Comparison of ENCODE assay signal across 19 mouse cellular contexts in the genomic region with DNA sequence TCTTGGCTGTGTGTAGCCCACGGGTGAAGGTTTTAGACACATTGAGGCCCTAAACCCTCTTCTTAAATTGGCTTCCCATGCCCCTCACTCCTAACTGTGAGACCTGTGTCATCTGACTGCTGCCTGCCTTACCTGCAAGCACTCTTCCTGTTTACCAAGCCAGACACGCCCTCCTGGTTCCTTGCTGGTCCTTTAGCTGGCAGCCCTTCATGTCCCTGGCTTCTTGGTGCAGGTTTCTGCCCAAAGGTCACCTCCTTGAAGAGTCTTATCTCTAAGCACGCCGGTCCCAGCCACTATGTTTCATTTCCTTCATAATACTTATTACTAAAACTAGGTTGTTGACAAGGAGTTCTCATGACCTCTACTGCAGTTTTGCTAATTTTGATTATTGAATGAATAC. TPM values are rescaled to one million over a fixed set of nuclear protein-coding genes. Genes with fewer than 3 reads are reported as not detected.
DNase-seq lines count a peak whose midpoint lies in the region; ATAC-seq and TF ChIP-seq lines count a peak whose summit lies in the region.
"Had no signal": no experiment of that assay in that cellular context is flagged by ENCODE, and none has a peak within 500 bp of the region (broad histone marks: within the 10 kb centered on the region; RNA-seq: fewer than 3 reads in every experiment).

No protein-coding gene starts in this region.

- peaks cover 10% of the 10 kb centered on the region for H3K4me1 ChIP-seq in lung, adult 2 months (ENCODE audit: control insufficient read depth, insufficient read depth, low read length)
- H3K4me1 ChIP-seq in intestine, embryonic 15.5 days (replicated peaks): peaks cover 32% of the 10 kb centered on the region
- peaks cover 89% of the 10 kb centered on the region for H3K4me1 ChIP-seq in liver, embryonic 15.5 days (replicated peaks)
- 0 out of 2 replicates have a peak, but pooled peaks cover 8% of the 10 kb centered on the region for H3K4me1 ChIP-seq in stomach, postnatal 0 days (replicated peaks; ENCODE audit: control insufficient read depth, insufficient read depth)
- H3K4me1 ChIP-seq in embryonic facial prominence, embryonic 10.5 days: peaks cover 56% of the 10 kb centered on the region
- peaks cover 3% of the 10 kb centered on the region; the same call in 1 of the 2 replicates for H3K4me1 ChIP-seq in forebrain, embryonic 11.5 days (replicated peaks; ENCODE audit: control insufficient read depth, insufficient read depth, low read length)

- peak; percentile 26; the same call in 1 of the 2 replicates for ATAC-seq in intestine, embryonic 15.5 days
- ATAC-seq in liver, embryonic 15.5 days (ENCODE audit: insufficient read depth): no peak
- ATAC-seq in stomach, postnatal 0 days (ENCODE audit: low FRiP score, low TSS enrichment): peak; percentile 15; the same call in 1 of the 2 replicates
- no peak for ATAC-seq in forebrain, embryonic 11.5 days (replicated peaks; ENCODE audit: low FRiP score)
- ATAC-seq: activated CD4-positive, CD25-positive, alpha-beta regulatory T cell, adult 4 months; forebrain, embryonic 13.5 days had no signal

- H3K9me3 ChIP-seq in intestine, embryonic 15.5 days: no peaks in the 10 kb centered on the region
- H3K9me3 ChIP-seq in liver, embryonic 15.5 days (replicated peaks): no peaks in the 10 kb centered on the region
- no peaks in the 10 kb centered on the region for H3K9me3 ChIP-seq in stomach, postnatal 0 days (ENCODE audit: control insufficient read depth, low read length)
- no peaks in the 10 kb centered on the region for H3K9me3 ChIP-seq in embryonic facial prominence, embryonic 10.5 days
- H3K9me3 ChIP-seq in forebrain, embryonic 11.5 days (ENCODE audit: control insufficient read depth, low read length): no peaks in the 10 kb centered on the region
- H3K9me3 ChIP-seq: embryonic facial prominence, embryonic 13.5 days; forebrain, embryonic 13.5 days; hindbrain, embryonic 12.5 days had no signal

- H3K27me3 ChIP-seq in intestine, embryonic 15.5 days (replicated peaks): no peaks in the 10 kb centered on the region
- no peaks in the 10 kb centered on the region for H3K27me3 ChIP-seq in liver, embryonic 15.5 days
- H3K27me3 ChIP-seq in stomach, postnatal 0 days (ENCODE audit: control insufficient read depth, insufficient read depth, low read length): no peaks in the 10 kb centered on the region
- H3K27me3 ChIP-seq in embryonic facial prominence, embryonic 10.5 days (replicated peaks; ENCODE audit: low read depth, poor library complexity, severe bottlenecking): peaks cover 14% of the 10 kb centered on the region
- no peaks in the 10 kb centered on the region for H3K27me3 ChIP-seq in forebrain, embryonic 11.5 days (ENCODE audit: control insufficient read depth, insufficient read depth, low read length)
- H3K27me3 ChIP-seq: CH12.LX; embryonic facial prominence, embryonic 13.5 days; forebrain, embryonic 13.5 days; hindbrain, embryonic 12.5 days had no signal

- no peaks in the 10 kb centered on the region for H3K36me3 ChIP-seq in intestine, embryonic 15.5 days
- no peaks in the 10 kb centered on the region for H3K36me3 ChIP-seq in liver, embryonic 15.5 days (replicated peaks)
- H3K36me3 ChIP-seq in stomach, postnatal 0 days (ENCODE audit: control insufficient read depth, insufficient read depth, low read length): no peaks in the 10 kb centered on the region
- H3K36me3 ChIP-seq in embryonic facial prominence, embryonic 10.5 days (replicated peaks): no peaks in the 10 kb centered on the region
- H3K36me3 ChIP-seq in forebrain, embryonic 11.5 days (ENCODE audit: control insufficient read depth, insufficient read depth, low read length): no peaks in the 10 kb centered on the region
- H3K36me3 ChIP-seq: embryonic facial prominence, embryonic 13.5 days; hindbrain, embryonic 12.5 days had no signal

- no peak for TF ChIP-seq POLR2A in lung, adult 2 months (IDR thresholded peaks at IDR 0.05; ENCODE audit: borderline replicate concordance, extremely low read depth, low read depth, low read length)

- no peak for TF ChIP-seq CTCF in lung, adult 2 months (IDR thresholded peaks at IDR 0.05; ENCODE audit: insufficient read depth, low read length)
- TF ChIP-seq CTCF in stomach, postnatal 0 days (IDR thresholded peaks at IDR 0.05; ENCODE audit: low read depth): no peak

- H3K27ac ChIP-seq in intestine, embryonic 15.5 days: 0 out of 2 replicates have a peak overlapping the region, but pooled peaks have one; percentile 23
- peak overlapping the region; percentile 94 for H3K27ac ChIP-seq in liver, embryonic 15.5 days (replicated peaks)
- 0 out of 2 replicates have a peak overlapping the region, but pooled peaks have one; percentile 9 for H3K27ac ChIP-seq in stomach, postnatal 0 days (replicated peaks)
- H3K27ac ChIP-seq in embryonic facial prominence, embryonic 10.5 days (replicated peaks): no peak overlapping the region
- H3K27ac ChIP-seq in forebrain, embryonic 11.5 days (ENCODE audit: low read depth, low read length): no peak overlapping the region
- H3K27ac ChIP-seq: embryonic facial prominence, embryonic 13.5 days; forebrain, embryonic 13.5 days; heart, adult 2 months; hindbrain, embryonic 12.5 days had no signal

- no peak for TF ChIP-seq EP300 in stomach, postnatal 0 days (optimal IDR thresholded peaks at IDR 0.05)

- H3K4me3 ChIP-seq in lung, adult 2 months (replicated peaks; ENCODE audit: extremely low read depth, low read depth, low read length): no peak overlapping the region
- no peak overlapping the region for H3K4me3 ChIP-seq in intestine, embryonic 15.5 days (replicated peaks)
- H3K4me3 ChIP-seq in liver, embryonic 15.5 days (replicated peaks): no peak overlapping the region
- no peak overlapping the region for H3K4me3 ChIP-seq in stomach, postnatal 0 days (ENCODE audit: low read depth, low read length)
- no peak overlapping the region for H3K4me3 ChIP-seq in embryonic facial prominence, embryonic 10.5 days
- no peak overlapping the region for H3K4me3 ChIP-seq in forebrain, embryonic 11.5 days (ENCODE audit: low read depth, low read length)
- H3K4me3 ChIP-seq: embryonic facial prominence, embryonic 13.5 days; forebrain, embryonic 13.5 days; heart, adult 2 months; hindbrain, embryonic 12.5 days had no signal

- 58% methylated on average over 4 of the region's 4 CpGs for WGBS in lung, adult 2 months
- WGBS in intestine, embryonic 15.5 days: 56% methylated on average over 4 of the region's 4 CpGs
- 32% methylated on average over 4 of the region's 4 CpGs for WGBS in liver, embryonic 15.5 days (ENCODE audit: insufficient replicate concordance)
- 47% methylated on average over 4 of the region's 4 CpGs for WGBS in stomach, postnatal 0 days
- WGBS in embryonic facial prominence, embryonic 10.5 days: 85% methylated on average over 4 of the region's 4 CpGs
- WGBS in forebrain, embryonic 11.5 days: 88% methylated on average over 4 of the region's 4 CpGs

- no peak overlapping the region for H3K9ac ChIP-seq in intestine, embryonic 15.5 days
- H3K9ac ChIP-seq in liver, embryonic 15.5 days: peak overlapping the region; percentile 38
- H3K9ac ChIP-seq in stomach, postnatal 0 days (ENCODE audit: low read length): no peak overlapping the region
- H3K9ac ChIP-seq in forebrain, embryonic 11.5 days (ENCODE audit: low read length): no peak overlapping the region
- H3K9ac ChIP-seq: embryonic facial prominence, embryonic 13.5 days; forebrain, embryonic 13.5 days; hindbrain, embryonic 12.5 days had no signal

- DNase-seq in lung, adult 18-20 months: peak; percentile 80 to 83
- DNase-seq in lung, adult 2 months: no peak
- DNase-seq in stomach, postnatal 0 days (ENCODE audit: low spot score): peak; percentile 70
- DNase-seq in embryonic facial prominence, embryonic 10.5 days (ENCODE audit: low spot score): no peak
- no peak for DNase-seq in forebrain, embryonic 11.5 days (ENCODE audit: low spot score)
- DNase-seq in cerebellum, postnatal 25 days: no peak
- DNase-seq: adrenal gland, postnatal 25 days; heart, adult 2 months; kidney, adult 18-20 months; layer of hippocampus, postnatal 36 days; right cerebral cortex, postnatal 25 days; thymus, adult 18-20 months had no signal

- no peak overlapping the region for H3K4me2 ChIP-seq in intestine, embryonic 15.5 days (replicated peaks)
- peak overlapping the region; percentile 59 for H3K4me2 ChIP-seq in liver, embryonic 15.5 days
- H3K4me2 ChIP-seq in stomach, postnatal 0 days (replicated peaks; ENCODE audit: low read depth): no peak overlapping the region
- H3K4me2 ChIP-seq in forebrain, embryonic 11.5 days (ENCODE audit: low read depth, low read length, severe bottlenecking): no peak overlapping the region
- H3K4me2 ChIP-seq: embryonic facial prominence, embryonic 13.5 days; forebrain, embryonic 13.5 days; hindbrain, embryonic 12.5 days had no signal

RNA-seq across cellular contexts. Expression of a gene that starts 2.7 kb away (rescaled TPM):
- polyA plus RNA-seq in lung, adult 2 months (2012; rRNA removed): 131 and 161 TPM in 2 replicates
- 8.5 and 9.0 TPM in 2 replicates for polyA plus RNA-seq in intestine, embryonic 15.5 days (2015; fragmentation: Nextera tagmentation; extraction: Ambion mirVana)
- 97.2 and 101 TPM in 2 replicates for polyA plus RNA-seq in liver, embryonic 15.5 days (2015; fragmentation: Nextera tagmentation; extraction: Ambion mirVana)
- polyA plus RNA-seq in stomach, postnatal 0 days (2015; fragmentation: Nextera tagmentation; extraction: Ambion mirVana): 3.6 and 4.4 TPM in 2 replicates
- 12.6 and 13.7 TPM in 2 replicates for polyA plus RNA-seq in embryonic facial prominence, embryonic 10.5 days (2016; fragmentation: Nextera tagmentation; extraction: Ambion mirVana)
- polyA plus RNA-seq in forebrain, embryonic 11.5 days (2014; fragmentation: Nextera tagmentation; extraction: Ambion mirVana): 4.0 and 4.2 TPM in 2 replicates

RNA-seq across cellular contexts. Expression of a gene that starts 49.0 kb away (rescaled TPM):
- 206 and 308 TPM in 2 replicates for polyA plus RNA-seq in lung, adult 2 months (2012; rRNA removed)
- polyA plus RNA-seq in intestine, embryonic 15.5 days (2015; fragmentation: Nextera tagmentation; extraction: Ambion mirVana): 810 and 875 TPM in 2 replicates
- 380 and 449 TPM in 2 replicates for polyA plus RNA-seq in liver, embryonic 15.5 days (2015; fragmentation: Nextera tagmentation; extraction: Ambion mirVana)
- 688 and 733 TPM in 2 replicates for polyA plus RNA-seq in stomach, postnatal 0 days (2015; fragmentation: Nextera tagmentation; extraction: Ambion mirVana)
- polyA plus RNA-seq in embryonic facial prominence, embryonic 10.5 days (2016; fragmentation: Nextera tagmentation; extraction: Ambion mirVana): 769 and 805 TPM in 2 replicates
- 699 and 715 TPM in 2 replicates for polyA plus RNA-seq in forebrain, embryonic 11.5 days (2014; fragmentation: Nextera tagmentation; extraction: Ambion mirVana)

Comparison
In these comparisons a context has a peak if more than half of its experiments do, and no peak if none do; other contexts are left out.
1. DNase-seq: peak in lung, adult 18-20 months (2 of 2) and stomach, postnatal 0 days (single experiment); none in lung, adult 2 months (single experiment), embryonic facial prominence, embryonic 10.5 days (single experiment), forebrain, embryonic 11.5 days (single experiment) and cerebellum, postnatal 25 days (0 of 2).
2. ATAC-seq: peak in intestine, embryonic 15.5 days (single experiment) and stomach, postnatal 0 days (single experiment); none in liver, embryonic 15.5 days (single experiment) and forebrain, embryonic 11.5 days (single experiment).
3. H3K27ac ChIP-seq: peak in intestine, embryonic 15.5 days (single experiment), liver, embryonic 15.5 days (single experiment) and stomach, postnatal 0 days (single experiment); none in embryonic facial prominence, embryonic 10.5 days (single experiment) and forebrain, embryonic 11.5 days (single experiment).